Mouse (Mus musculus) stomach, postnatal 0 days (tissue): ENCODE measurements around the gene Slc34a2.

ENCODE experiments used
- CTCF ChIP-seq: IDR thresholded peaks from 2 replicates; pipeline ENCODE4 v1.5.1; 2016; ENCODE audit warnings: antibody characterized with exemption, low read depth, mild to moderate bottlenecking, moderate library complexity
- EP300 ChIP-seq: optimal IDR thresholded peaks from 2 replicates; pipeline ENCODE3; 2016; ENCODE audit warnings: antibody characterized with exemption

DNA sequence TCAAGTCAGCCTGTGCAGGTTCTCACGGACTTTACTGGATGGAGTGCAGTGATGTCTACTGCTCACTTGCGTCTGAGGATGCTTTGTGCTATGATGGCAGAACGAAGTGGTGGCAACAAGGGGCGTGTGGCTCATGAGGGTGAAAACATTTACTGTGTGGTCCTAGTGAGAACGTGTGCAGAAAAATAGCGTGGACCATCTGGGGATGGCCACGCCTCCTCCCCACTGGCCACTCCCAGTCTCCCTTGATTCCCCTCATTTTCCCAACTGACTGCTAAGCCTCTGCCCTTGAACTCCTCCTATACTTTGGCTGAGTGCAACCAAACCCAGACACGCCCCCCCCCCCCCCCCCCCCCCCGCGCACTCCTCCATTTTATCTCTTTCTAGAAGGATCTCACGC lies 40.8 kb upstream of the Slc34a2 start:
- no peak for TF ChIP-seq CTCF
- no peak for TF ChIP-seq EP300
